Mouse (Mus musculus) macrophage (primary cell): ENCODE data around the gene Col6a2. TPM values are rescaled to one million over a fixed set of nuclear protein-coding genes. Genes with fewer than 3 reads are reported as not detected.

ENCODE experiments used
- H3K27ac ChIP-seq: fragments of 350-480 bp; formaldehyde crosslinking; 2 replicates; pipeline ENCODE4 v1.9.0; 2021
- H3K36me3 ChIP-seq: fragments of 350-480 bp; formaldehyde crosslinking; 2 replicates; pipeline ENCODE4 v1.9.0; 2021; ENCODE audit errors: inconsistent target
- H3K4me3 ChIP-seq: fragments of 350-480 bp; formaldehyde crosslinking; 2 replicates; pipeline ENCODE4 v1.9.0; 2021; ENCODE audit errors: inconsistent target
- H3K79me2 ChIP-seq: fragments of 350-480 bp; formaldehyde crosslinking; 2 replicates; pipeline ENCODE4 v1.9.0; 2021; ENCODE audit errors: inconsistent target
- WGBS: methylation state at CpG from one replicate; pipeline ENCODE4 v1.1.7; 2026; ENCODE audit warnings: inconsistent platforms; ENCODE audit not compliant: missing documents; 5-methylcytosine and 5-hydroxymethylcytosine counted together
- polyA plus RNA-seq: library from polyadenylated mRNA; stranded (reverse); fragments of 250-400 nt; gene quantifications from 3 replicates; pipeline ENCODE4 v1.2.4, GENCODE M21; 2018; ENCODE audit warnings: inconsistent platforms

Gene Col6a2
- polyA plus RNA-seq, 1 experiment from 2014 or later, result 0.03 TPM

DNA sequence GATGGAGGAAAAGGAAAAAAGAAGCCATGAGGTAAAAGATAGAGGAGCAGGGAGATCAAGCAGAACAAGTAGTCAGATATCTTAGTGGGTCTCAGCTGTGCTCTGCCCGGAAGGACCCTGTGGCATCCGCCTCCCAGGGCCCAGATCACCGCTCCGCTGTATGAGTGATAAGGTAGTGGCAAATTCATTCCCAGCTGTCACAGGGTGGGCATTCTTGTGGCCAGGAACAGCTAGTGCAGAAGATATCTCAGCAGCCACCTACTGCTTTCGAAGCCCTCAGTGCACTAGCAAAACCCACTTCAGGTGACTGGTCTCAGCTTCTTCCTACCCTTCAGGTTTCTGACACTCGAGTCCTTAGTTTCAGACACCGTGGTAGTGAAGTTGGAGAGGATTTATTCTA lies 11.0 kb downstream of the Col6a2 start:
- H3K79me2 ChIP-seq, result no peaks in the 10 kb centered on the region
- 92% methylated on average over 7 of the region's 7 CpGs for WGBS
- H3K4me3 ChIP-seq, result no peak overlapping the region
- H3K36me3 ChIP-seq, result no peaks in the 10 kb centered on the region
- no peak overlapping the region for H3K27ac ChIP-seq

DNA sequence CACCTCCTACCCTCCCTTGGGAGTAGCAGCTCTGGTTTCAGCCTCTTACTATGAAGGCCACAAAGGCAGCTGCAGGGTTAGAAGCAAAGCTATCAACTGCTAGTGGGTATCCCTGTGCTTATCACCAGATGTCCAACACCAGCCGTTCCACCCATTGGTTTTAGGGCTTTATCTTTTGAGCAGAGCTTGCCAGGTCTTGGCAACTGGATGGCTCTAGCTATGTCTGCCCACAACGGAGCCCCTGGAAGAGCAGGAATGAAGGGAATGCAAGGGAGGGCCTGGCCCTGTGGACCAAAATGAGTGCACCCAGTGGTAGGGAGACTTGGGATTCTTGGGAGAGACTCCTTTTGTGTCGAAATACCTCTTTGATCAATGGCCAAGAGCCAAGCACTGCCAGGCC lies 20.7 kb downstream of the Col6a2 start:
- H3K4me3 ChIP-seq, result no peak overlapping the region
- H3K36me3 ChIP-seq, result no peaks in the 10 kb centered on the region
- H3K79me2 ChIP-seq, result no peaks in the 10 kb centered on the region
- H3K27ac ChIP-seq, result no peak overlapping the region
- WGBS, result 91% methylated on average over 3 of the region's 3 CpGs

DNA sequence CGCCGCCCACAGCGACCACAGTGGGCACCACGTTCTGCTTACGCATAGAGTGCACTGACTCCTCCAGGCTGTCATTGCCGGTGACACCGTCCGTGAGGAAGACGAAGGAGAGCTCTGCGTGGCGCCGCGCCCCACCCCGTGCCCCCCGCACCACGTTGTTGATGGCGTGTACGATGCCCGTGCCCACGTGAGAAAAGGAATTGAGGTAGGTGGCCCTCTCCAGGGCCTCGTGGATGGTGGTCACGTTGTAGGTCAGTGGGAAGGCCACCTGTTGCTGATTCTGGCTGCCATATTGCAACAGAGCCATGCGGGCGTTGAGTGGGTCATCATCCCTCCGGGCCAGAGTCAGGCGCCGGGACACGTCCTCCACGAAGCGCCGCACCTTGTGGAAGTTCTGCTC lies 27.1 kb downstream of the Col6a2 start:
- Histone ChIP-seq H3K79me2 (no peaks in the 10 kb centered on the region), H3K4me3 (no peak overlapping the region), H3K36me3 (no peaks in the 10 kb centered on the region), H3K27ac (no peak overlapping the region)
- WGBS, result 85% methylated on average over 31 of the region's 31 CpGs

DNA sequence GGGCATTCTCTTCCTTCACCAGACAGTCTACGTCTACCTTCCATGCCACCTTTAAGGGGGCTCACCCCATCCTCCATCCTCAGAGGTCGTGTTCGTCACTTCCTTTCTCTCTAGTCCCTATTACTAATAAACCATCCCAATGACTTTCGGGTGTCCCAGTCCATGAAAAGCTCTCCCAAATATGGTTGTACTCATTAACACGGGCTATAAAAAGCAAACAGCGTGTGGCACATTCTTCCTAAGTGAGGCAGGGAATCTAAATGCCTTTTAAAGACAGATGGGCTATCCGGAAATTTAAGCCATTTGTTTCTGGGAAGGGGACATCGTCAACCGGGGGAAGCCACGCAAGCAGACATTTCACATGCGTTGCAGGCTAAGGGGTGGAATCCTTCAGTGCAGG lies 33.2 kb downstream of the Col6a2 start:
- 87% methylated on average over 11 of the region's 11 CpGs for WGBS
- no peak overlapping the region for H3K27ac ChIP-seq
- H3K4me3 ChIP-seq, result no peak overlapping the region
- H3K36me3 ChIP-seq, result no peaks in the 10 kb centered on the region
- H3K79me2 ChIP-seq, result no peaks in the 10 kb centered on the region

DNA sequence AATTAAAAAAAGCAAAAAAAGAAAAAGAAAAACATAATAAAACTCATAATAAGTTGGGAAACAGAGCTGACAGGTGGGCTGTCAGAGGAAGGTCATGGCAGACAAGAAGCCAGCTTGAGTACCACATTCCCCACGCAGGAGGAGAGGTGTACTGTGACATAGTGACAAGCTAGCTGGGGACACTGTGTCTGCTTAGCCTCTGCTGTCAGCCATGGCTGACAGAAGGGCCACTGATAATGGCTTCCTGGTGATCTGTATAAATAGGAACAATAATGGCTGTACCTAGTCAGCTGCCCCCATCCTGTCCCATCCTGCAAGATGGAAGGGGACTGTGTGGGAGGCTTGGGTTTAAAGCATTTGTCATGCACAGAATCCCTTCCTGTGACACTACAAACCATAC lies 37.2 kb downstream of the Col6a2 start:
- H3K4me3 ChIP-seq, result no peak overlapping the region
- no peaks in the 10 kb centered on the region for H3K79me2 ChIP-seq
- H3K27ac ChIP-seq, result no peak overlapping the region
- WGBS, result 75% methylated on average over 1 of the region's 1 CpGs
- H3K36me3 ChIP-seq, result no peaks in the 10 kb centered on the region

DNA sequence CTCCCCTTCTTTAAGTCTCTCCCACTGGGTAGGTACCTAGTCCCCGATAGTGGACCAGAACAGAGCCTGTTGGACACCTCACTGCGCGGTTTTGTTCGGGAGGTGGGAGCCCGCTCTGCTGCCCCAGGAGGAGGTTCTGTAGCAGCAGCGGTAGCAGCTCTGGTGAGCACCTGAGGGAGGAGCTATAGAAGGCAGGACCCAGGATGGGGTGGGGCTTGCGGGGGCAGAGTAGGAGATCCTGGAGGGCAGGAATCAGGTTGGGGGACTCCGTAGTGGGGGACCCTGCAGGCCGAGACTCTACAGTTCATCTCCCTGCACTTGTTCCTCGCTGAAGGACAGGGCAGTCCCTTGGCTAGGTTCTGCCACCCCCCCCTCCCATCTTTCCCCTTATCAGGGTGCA lies 39.3 kb downstream of the Col6a2 start:
- H3K79me2 ChIP-seq, result no peaks in the 10 kb centered on the region
- 27% methylated on average over 10 of the region's 10 CpGs for WGBS
- no peaks in the 10 kb centered on the region for H3K36me3 ChIP-seq
- H3K4me3 ChIP-seq, result no peak overlapping the region
- H3K27ac ChIP-seq, result no peak overlapping the region

DNA sequence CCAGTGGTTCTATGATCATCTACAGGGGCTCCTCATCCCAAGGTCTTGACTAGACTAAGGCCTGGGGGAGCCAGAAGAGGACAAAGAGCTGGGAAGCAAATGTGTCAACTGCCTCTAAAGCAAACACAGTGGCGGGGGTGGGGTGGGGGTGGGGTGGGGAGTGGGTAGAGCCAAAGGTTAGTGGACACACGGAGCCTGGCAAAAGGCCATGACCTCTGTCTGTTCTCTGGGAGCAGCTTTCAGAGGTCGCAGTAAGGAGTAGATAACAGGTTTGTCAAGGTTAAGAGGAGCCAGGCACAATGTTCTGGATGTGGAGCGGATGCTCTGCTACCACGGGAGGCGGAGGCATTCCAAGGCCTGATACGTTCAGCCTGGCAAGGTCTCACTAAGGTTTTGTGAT lies 46.5 kb downstream of the Col6a2 start:
- Histone ChIP-seq H3K27ac (no peak overlapping the region), H3K36me3 (no peaks in the 10 kb centered on the region), H3K79me2 (no peaks in the 10 kb centered on the region), H3K4me3 (no peak overlapping the region)
- 86% methylated on average over 7 of the region's 7 CpGs for WGBS

DNA sequence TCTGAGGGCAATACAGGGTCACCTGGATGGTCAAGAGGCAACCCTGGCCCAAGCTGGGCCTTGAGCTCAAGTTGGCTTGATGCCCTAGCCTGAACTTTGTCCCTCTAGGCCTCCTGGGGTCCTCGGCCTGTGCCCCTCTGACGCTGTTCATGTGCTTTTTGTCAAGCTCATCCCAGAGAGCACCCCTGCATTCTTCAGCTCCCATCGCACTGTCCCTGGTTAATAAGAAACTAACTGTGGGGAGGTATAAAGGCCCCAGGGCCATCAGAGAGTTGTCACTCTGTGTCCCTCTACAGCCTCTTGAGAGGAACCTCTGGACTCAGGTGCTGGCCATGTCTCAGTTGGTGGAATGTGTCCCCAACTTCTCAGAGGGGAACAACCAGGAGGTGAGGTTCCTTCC lies 48.1 kb downstream of the Col6a2 start, which contains the start of gene Ftcd:
Gene Ftcd (plus strand): TSS at position 275 of the 400 bp plus-strand sequence.
- no peak within 1 kb of the TSS for H3K4me3 ChIP-seq
- H3K27ac ChIP-seq, result no peak within 1 kb of the TSS
- 96% methylated on average over 3 of the region's 3 CpGs for WGBS
- H3K79me2 ChIP-seq, result no peaks in the 10 kb centered on the region
- no peaks in the 10 kb centered on the region for H3K36me3 ChIP-seq

DNA sequence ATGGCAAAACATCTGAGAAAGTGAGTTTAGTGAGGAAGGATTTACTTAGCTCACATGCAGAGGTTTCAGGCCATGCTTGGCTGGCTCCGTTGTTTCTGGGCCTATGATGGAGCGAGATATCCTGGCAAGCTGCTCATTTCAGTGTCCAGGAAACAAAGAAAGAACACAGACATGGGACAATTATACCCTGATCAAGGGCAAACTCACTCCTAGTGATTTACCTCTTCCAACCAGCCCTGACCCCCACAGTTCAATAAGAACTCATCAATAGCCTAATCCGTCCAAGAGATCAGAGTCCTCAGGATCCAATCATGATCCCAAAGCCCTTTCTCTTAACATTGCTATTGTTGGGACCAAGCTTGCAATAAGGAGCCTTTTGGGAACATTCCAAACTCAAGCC lies 51.3 kb downstream of the Col6a2 start:
- Histone ChIP-seq H3K36me3 (no peaks in the 10 kb centered on the region), H3K27ac (no peak overlapping the region), H3K79me2 (no peaks in the 10 kb centered on the region), H3K4me3 (no peak overlapping the region)
- 88% methylated on average over 3 of the region's 3 CpGs for WGBS

DNA sequence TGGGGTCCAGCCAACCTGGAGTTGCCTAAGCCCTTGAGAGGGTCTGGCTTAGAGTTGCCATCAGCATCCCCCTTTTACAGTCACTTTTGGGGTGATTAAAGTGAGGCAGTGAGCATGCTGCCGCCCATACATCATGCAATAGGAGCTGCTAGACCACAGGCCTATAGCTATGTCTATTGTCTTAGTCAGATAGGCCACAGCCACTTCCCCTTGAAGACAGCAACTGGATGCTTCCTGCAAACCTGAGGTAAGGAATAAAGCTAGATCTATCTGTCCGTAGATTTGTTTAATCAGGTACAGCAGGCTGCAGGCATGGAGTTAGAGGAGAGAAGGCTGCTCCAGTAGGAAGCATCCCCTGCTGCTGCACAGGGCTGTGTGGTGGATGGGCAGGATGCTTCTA lies 52.4 kb downstream of the Col6a2 start:
- Histone ChIP-seq H3K79me2 (no peaks in the 10 kb centered on the region), H3K36me3 (no peaks in the 10 kb centered on the region), H3K4me3 (no peak overlapping the region), H3K27ac (no peak overlapping the region)
- WGBS, result 57% methylated on average over 2 of the region's 2 CpGs

DNA sequence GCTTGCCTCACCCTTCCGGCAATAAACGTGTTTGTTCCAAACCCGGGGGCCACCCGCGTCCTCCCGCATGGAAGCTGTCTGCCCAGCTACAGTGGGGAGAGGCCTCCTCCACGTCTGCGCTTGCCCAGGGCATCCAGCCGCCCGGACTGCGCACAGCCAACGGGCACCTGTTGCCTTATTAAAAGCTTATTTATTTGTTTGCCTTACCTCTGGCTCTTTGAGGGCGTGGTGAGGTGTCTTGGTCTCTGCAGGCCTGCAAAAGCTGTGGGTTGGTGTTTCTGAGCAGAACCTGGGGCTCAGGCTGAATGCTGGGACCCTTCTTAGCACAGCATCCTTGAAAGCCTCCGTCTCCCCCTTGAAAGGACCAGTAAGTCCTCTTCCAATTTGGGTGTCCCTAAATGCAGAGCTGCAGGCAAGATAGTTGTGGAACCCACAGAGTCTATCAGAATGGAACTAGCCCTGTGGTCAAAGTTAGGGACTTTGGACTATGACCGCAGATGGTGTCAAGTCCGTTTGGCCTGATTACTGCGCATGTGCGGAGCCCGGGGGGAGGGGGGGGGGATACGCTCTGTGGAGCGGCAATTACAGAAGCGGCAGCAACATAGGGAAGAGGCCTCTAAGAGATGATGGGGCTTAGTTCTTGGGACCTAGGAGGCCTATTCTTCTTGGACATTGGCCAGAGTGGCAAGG lies 53.3 kb downstream of the Col6a2 start:
- Histone ChIP-seq H3K27ac (no peak overlapping the region), H3K79me2 (no peaks in the 10 kb centered on the region), H3K4me3 (no peak overlapping the region), H3K36me3 (no peaks in the 10 kb centered on the region)
- WGBS, result 93% methylated on average over 22 of the region's 22 CpGs

DNA sequence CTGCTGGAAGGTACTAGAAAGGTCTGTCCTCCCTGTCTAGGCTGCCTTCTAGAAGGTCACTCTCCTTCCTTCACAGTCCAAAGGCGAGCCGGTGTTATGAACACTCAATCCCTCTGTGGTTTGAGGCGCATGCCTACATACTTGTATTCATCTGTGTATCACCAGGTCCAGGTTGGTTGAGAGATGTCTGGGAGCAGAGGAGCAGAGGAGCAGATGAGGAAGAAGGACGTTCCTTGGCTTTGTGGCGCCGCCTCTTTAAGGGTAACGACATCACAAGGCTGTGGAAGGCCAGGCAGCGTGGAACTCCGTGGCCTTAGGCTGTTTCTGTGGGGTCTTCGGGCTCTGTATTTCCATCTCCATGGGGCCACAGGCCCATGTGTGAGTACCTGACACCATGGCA lies 61.5 kb downstream of the Col6a2 start, which contains the start of gene Spatc1l:
Gene Spatc1l (plus strand): TSS at position 301 of the 400 bp plus-strand sequence.
- Histone ChIP-seq H3K27ac (no peak within 1 kb of the TSS), H3K36me3 (no peaks in the 10 kb centered on the region), H3K79me2 (no peaks in the 10 kb centered on the region), H3K4me3 (no peak within 1 kb of the TSS)
- WGBS, result 82% methylated on average over 10 of the region's 10 CpGs

DNA sequence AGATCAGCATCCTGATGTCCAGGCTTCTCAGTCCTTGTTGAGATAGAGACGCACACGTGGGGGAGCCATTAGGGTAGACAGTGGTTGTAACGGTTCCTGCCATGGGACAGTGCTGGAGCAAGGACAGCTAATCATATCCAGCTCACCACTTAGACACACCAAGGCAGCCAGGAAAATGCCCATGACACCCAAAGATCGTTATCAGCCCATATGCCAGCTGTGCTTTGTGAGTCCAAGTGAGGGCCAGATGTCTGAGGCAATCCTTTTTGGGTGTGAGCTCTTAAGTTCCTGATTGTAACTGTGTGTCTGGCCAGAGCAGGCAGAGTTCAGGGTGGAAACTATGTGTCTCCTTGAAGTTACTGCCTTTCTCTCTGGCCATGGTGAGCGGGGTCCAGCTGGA lies 69.4 kb downstream of the Col6a2 start:
- 98% methylated on average over 5 of the region's 5 CpGs for WGBS
- Histone ChIP-seq H3K36me3 (peaks cover 56% of the 10 kb centered on the region), H3K27ac (no peak overlapping the region)

DNA sequence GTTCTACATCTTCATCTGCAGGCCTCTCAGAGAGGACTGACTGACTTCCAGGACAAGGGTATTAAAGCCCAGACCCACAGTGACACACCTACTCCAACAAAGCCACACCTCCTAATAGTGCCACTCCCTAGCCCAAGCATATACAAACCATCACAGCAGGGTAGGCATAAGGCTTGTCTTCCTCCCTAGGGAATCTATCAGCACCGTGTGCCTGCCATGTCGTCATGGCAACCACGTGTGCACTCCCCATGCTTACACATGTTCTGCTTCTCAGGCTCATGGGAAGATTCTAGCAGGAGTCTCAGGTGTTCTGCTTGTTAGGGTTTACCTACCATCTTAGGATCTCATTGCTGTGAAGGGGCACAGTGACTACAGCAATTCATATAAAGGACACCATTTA lies 71.9 kb downstream of the Col6a2 start:
- Histone ChIP-seq H3K27ac (no peak overlapping the region), H3K4me3 (no peak overlapping the region), H3K79me2 (no peaks in the 10 kb centered on the region), H3K36me3 (peaks cover 80% of the 10 kb centered on the region)
- 95% methylated on average over 3 of the region's 3 CpGs for WGBS

More for the DNA sequence above, 69.4 kb downstream of the Col6a2 start:
- H3K79me2 ChIP-seq, result no peaks in the 10 kb centered on the region
- no peak overlapping the region for H3K4me3 ChIP-seq

DNA sequence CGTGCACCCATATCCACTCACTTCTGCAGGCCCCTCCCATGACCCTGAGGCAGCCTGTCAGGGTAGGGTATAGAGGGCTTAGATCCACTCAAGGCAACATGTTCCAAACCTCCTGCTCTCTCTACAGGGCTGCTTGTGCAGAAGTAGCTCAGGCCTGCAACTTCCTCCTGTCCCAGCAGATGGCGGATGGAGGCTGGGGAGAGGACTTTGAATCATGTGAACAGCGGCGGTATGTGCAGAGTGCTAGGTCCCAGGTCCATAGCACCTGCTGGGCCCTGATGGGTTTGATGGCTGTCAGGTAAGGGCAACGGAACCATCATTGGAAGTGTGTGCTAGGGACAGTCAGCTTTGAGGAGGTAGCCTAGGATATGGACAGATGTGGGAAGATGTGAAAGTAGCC lies 73.0 kb downstream of the Col6a2 start:
- H3K36me3 ChIP-seq, result peaks cover 91% of the 10 kb centered on the region
- no peaks in the 10 kb centered on the region for H3K79me2 ChIP-seq
- WGBS, result 96% methylated on average over 5 of the region's 5 CpGs
- no peak overlapping the region for H3K4me3 ChIP-seq
- H3K27ac ChIP-seq, result no peak overlapping the region

DNA sequence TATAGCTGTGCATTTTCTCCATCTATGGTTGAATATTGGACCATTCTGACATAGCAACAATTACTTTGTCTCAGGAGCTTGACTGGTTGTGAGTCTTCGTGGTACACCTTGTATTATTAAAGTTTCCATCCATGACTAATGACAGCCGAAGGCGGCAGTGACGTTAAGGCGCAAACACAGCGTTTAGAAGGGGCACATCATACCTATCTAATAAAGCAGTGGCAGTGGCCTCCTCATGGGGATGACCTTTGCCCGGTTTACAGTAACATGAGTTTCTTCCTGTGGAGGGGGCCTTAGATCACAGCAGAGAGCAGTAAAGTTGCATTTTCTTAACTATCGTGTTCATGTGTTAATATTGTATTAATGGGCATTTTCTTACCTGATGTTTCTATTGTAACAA lies 75.2 kb downstream of the Col6a2 start:
- no peaks in the 10 kb centered on the region for H3K79me2 ChIP-seq
- WGBS, result 91% methylated on average over 5 of the region's 8 CpGs
- no peak overlapping the region for H3K4me3 ChIP-seq
- no peak overlapping the region for H3K27ac ChIP-seq
- H3K36me3 ChIP-seq, result peaks cover 89% of the 10 kb centered on the region
